Mouse (Mus musculus): Measurements from ENCODE around the gene Emp3.

DNA sequence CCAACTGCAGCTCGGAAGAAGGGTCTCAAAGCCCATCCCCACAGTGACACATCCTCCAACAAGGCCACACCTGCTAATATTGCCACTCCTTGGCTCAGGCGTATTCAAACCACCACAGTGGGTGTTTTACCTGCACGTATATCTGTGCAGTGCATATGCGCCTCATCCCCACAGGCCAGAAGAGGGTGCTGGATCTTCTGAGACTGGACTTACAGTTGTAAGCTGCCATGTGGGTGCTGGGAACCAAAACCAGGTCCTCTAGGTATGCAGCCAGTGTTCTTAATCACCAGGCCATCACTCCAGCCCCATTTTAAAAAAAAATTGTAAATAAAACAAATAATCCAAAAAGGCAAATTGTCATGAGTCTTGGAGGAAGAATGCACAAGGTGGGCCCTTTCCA lies 40.7 kb downstream of the Emp3 start:
- no peak for TF ChIP-seq CTCF (IDR thresholded peaks at IDR 0.05; ENCODE audit: control insufficient read depth, insufficient read depth, low read length)
- no peak for TF ChIP-seq POLR2A (IDR thresholded peaks at IDR 0.05; ENCODE audit: borderline replicate concordance, control insufficient read depth, low read depth, low read length)
